Mouse (Mus musculus) Muller cell, postnatal 12 days (primary cell): Measurements from ENCODE around the gene Fbxl15.

Experiments used
- DNase-seq: peaks from one replicate; pipeline ENCODE4 v3.0.0-alpha.2; 2015; ENCODE audit errors: inconsistent ontology term

Fbxl15 gene

DNA sequence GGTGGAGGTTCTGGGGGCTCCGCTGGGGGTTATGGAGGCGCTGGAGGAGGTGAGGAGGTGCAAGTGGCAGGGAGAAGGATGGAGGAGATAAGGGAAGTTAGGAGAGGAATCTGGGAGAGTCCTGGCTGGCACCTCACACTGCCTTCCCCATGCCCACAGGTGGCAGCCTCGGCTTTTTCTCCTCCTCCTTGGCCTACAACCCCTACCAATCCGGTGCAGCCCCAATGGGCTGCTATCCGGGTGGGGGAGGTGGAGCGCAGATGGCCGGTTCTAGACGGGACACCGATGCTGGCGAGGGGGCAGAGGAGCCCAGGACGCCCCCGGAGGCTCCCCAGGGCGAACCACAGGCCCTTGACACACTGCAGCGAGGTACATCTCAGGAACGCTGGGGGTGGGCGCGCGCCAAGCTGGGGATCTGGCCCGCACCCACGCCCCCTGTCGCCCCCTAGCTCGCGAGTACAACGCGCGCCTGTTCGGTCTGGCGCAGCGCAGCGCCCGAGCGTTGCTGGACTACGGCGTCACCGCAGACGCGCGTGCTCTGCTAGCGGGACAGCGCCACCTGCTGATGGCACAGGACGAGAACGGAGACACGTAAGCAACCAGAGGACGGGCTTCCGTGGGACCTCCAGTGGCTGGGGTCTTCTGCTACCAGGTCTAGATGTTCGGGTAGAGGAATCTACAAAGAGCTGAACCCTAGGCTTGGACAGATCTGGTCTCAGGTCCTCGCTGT is 19.1 kb upstream of the Fbxl15 start:
- peak; percentile 72 for DNase-seq

GRCm38 (mm10) chr19:46309651-46310305 is 18.2 kb upstream of the Fbxl15 start:
- DNase-seq: no peak

DNA sequence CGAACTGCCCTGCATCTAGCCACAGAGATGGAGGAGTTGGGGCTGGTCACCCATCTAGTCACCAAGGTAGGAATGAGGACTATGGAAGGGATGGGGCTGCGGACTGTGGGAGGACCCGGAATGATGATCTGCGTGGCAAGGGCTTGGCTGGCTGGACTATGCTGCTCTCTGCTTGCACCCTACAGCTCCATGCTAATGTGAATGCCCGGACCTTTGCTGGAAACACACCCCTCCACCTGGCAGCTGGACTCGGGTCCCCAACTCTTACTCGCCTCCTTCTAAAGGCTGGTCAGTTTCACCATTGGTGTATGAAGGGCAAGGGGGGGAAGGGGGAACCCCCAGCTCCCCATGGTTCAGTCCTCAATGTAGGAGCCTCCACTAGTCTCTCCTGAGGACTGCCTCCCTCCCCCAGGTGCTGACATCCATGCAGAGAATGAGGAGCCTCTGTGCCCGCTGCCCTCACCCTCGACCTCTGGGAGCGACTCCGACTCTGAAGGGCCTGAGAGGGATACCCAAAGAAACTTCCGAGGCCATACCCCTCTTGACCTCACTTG is 17.6 kb upstream of the Fbxl15 start:
- no peak for DNase-seq

DNA sequence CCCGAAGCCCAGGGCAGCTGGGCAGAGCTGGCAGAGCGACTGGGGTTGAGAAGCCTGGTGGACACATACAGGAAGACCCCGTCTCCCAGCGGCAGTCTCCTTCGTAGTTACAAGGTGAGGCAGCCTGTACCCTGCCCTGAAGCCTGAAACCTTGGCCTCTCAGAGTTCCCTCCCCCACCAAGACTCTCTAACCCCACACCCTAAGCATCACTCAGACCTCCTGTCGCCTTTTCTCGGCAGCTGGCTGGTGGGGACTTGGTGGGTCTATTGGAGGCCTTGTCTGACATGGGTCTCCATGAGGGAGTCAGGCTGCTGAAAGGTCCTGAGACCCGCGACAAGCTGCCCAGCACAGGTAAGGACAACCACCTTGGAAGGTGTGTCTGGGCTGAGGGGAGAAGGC is 16.6 kb upstream of the Fbxl15 start:
- no peak for DNase-seq

DNA sequence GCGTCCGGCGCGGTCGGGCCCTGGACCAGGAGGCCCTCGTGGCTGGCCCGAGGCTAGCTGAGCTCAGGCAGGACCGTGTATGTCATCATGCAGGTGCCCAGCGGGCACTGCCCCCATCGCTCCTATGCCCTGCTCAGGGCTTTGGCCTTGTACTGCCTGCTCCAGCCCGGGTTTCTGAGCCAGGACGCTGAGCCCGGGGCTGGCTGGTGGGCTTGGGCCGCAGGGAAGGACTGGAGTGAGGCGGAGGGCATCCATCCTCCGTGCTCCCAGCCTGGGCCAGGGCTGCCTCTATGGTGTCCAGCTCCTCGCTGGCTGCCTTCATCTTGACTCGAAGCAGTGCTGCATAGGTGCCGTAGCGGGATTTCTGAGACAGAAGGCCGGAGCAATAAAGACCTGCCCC is 15.4 kb upstream of the Fbxl15 start:
- DNase-seq: no peak

DNA sequence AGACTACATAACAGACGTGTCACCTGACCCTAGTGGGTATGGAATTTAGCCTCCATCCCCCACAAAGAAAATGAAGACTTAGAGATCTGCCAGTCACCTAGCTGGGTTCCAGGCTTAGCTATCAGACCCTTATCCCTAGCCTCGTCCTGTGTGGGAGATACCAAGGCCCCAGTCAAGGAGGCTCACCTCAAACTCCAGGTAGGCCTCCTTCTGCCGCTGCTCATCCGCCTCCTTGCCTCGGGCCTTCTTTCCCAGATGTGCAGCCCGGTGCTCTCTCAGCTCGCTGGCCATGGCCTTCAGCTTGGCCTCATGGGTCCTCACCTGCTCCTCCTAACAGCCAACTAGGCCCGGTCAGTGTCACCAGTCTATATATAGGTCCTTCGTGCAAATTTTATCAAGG is 14.9 kb upstream of the Fbxl15 start:
- no peak for DNase-seq

DNA sequence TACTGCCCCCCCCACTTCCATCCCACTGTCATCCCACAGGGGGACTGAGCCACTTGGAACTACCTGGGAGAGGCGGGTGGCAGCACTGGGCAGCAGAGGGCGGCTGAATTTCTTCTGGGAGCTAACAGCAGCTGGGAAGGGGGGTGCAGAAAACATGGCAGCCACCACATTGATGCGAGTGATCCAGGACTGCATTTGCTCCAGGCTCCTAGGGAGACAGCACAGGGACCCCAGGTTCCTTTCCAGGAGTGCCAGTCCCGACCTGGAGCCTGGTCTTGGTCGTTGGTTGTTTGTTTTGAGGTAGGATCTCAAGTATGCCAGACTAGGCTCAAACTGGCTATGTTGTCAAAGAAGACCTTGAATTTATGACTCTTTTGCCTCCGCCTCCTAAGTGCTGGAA is 14.4 kb upstream of the Fbxl15 start:
- no peak for DNase-seq

GRCm38 (mm10) chr19:46314151-46314601 is 13.8 kb upstream of the Fbxl15 start:
- DNase-seq: no peak

GRCm38 (mm10) chr19:46314872-46315742 is 12.9 kb upstream of the Fbxl15 start:
- no peak for DNase-seq

DNA sequence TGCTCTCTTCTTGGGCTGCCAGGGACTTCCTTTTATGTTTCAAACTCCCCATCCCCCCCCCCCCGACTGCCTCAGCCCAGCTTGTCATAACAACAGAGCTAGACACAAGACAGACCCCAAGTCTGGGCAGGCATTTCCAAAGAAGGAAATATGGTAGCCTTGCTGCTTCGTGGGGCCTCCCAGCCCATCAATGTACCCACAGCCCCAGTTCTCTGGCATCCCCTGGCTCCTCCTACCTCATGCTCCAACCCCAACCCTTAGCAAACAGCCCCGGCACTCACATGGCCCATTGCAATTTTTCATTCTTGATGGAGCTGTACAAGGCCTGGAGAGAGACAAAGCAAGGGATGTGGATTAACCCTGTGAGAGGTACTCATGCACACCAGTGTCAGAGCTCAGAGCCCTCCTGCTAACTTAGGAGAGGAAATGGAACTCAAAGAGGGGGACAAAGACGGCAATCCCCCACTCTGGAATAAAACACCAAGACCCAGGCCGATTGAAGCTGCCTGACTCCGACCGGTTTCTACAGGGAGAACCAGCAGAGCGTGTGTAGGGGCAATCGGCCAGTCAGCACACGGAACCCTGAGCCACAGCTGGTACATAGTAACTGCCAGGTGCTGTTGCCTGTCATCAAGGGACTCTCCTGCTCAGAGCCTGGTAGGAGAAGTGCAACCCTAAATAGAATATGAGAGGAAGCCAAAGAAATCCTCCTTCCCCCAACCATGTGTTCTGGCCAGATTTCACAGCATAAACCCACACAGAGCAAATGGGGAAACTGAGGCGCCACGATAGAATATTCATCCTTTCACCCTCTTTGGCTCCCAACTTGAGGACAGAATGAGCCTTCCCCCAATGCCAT is 12.0 kb upstream of the Fbxl15 start:
- DNase-seq: no peak

DNA sequence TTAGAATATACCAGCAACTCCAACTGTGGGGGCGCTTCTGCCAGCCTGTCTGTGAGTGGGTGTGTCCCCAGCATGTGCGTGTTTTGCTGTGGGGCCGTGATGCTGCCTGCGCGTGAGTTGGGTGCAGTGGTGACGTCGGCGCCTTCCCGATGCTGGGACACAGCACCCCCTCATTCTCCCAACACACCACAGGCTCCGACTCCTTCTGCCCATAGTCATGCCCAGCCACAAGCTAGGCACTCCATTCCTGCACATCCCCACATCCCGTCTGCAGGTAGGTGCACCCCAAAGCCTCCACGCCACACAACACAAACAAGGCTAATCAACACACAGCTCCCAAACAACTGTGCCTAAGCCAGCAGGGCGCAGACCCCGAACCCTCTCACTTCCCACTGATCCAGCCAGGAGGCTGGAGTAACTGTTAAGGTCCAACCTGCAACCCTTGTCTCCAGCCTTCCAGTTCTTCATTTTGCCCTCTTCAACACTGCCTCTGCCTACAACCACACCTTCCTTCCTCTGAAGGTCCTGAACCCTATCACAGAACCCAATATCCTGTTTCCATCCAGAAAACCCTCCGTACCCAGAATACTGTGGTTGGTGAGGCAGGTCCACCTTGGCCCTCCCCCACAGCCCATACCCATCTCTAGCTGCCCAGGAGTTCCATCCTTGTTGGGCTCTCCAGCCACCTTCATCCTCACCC is 11.0 kb upstream of the Fbxl15 start:
- DNase-seq: no peak

DNA sequence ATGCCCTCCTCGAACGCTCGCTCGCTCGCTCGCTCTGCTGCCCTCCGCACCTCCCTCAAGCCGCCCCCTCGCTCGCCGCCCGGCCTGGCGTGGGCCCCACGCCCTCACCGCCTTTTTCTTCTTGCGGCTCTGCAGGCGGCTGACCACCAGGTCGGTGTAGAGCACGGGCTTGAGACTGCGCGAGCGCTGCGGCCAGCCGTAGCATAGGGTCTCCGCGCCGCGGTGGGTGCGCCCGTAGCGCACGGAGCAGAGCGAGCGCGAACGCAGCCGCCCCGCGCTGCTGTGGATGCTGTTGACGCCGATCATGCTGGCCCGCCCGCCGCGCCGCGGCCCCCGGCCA is 10.5 kb upstream of the Fbxl15 start:
- no peak for DNase-seq

- no peak for DNase-seq
Observed at GRCm38 (mm10) chr19:46318031-46318471, 9.9 kb upstream of the Fbxl15 start.

- peak; percentile 81 for DNase-seq
Observed at GRCm38 (mm10) chr19:46318586-46319378, 9.2 kb upstream of the Fbxl15 start.

DNA sequence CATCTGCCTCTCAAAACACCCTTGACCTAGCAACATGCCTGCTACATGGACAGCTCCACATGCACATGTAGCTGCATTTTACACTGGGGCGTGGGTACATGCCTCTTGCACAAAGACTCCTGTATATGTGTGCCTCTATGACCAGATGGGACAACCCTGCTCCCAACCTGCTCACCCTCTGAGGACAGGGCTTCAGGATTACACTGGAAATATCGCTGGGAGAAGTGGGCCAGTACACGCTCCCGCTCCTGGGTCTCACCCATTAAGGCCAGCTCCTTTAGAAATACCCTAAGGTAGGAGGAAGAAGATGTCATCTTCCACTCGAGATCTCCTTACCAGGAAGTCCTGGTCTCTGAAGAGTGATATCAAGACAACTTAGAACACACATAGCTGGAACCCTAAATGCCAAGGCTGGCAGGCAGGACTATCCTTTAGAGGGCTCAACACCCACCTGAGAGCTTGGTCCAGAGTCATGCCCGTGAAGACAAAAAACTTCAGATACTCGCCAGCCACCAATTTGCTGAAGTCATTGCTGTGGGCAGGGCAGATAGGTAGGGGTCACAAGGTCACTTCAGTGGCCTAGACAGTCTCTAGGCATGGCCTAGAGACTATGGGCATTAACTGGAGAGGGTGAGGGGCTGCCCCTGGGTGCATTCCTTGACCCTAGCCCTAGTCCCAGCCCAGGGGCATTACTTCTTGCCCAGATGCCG is 7.8 kb upstream of the Fbxl15 start:
- no peak for DNase-seq

DNA sequence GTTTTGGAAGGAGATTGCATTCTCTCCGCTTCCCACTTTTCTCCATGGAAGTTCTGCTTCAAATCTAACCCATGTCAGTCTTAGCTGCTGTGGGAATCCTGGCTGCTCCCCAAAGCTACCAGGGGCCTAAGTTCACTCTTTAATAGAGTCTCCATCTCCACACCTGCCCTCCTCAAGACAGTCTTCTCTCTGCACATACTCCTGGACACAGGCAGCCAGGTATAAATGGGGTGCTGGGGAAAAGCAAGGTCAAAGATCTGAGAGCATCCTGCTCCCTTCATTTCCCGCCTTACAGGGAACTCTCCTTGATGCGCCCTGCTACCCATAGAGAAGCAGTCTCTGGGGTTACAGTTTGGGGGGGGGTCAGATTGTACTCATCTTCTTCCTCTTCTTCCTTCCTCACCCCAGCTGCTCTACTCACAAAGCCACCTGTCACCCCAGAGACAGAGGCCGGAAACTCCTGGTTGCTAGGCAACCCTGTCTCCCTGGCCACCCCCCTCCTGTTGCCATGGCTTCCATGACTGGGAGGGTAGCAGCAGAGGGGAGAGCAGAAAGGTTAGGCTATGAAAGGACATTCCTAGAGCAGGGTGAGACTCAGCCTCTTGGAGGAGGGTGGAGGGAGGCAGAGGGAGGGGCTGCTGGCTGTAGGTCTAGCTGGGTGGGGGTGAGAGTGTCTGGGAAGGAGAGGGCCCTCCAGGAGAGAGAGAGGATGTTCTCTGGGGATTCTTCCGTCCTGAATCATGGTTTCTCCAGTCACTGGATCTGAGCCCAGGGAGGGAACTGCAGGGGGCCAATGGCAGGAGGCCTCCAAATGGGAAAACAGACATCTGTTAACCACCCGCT is 6.7 kb upstream of the Fbxl15 start:
- peak; percentile 69 for DNase-seq

DNA sequence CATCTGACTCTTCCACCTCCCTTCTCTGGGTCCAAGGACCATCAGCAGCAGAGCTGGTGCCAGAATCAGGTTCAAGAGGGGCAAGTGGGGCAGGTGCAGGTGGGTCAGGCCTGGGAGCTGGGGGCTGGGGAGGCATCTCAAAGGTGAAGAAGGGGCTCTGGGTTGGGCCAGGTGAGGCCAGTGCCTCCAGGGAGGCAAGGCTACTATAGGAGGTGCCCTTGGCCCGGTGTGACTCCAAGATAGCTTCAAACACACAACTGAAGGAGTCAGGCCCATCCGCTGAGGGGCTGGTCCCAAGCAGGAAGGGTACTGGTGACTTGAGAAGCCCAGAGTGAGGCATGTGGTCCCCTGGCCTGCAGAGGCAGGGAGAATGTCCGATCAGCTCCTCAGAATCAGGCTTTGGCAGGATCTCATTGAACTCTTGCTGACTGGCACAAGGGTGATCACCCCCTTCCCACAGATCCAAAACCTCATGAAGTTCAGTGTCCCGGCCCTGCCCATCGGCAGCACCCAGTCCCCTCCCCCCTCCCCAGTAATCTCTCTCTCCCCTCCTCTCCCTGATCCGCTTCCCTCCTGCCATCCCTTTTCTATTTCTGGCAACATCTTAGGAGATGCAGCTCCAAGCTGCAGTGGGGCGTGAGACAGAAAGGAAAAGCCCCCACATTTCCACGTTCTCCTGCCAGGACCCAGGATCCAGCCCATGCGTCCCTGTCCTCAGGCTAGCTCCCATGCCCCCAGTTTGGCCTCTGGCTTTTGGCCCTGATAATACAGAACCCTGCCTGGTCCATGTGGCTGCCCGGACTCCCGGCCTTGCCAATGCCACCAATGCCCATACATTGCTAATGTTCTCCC is 5.6 kb upstream of the Fbxl15 start:
- DNase-seq: no peak
